Mouse (Mus musculus) liver, adult 10 weeks (tissue): ENCODE results near the gene Tns2. TPM values are rescaled to one million over a fixed set of nuclear protein-coding genes. Genes with fewer than 3 reads are reported as not detected.

ENCODE experiments used
- polyA plus RNA-seq: library from polyadenylated mRNA; stranded (reverse); fragments of 350-450 nt; fragmentation: Illumina TruSeq; extraction: RNeasy Lipid Tissue Mini Kit (QIAGEN cat#74804); gene quantifications from one replicate; pipeline ENCODE4 v1.2.3, GENCODE M21; 2014; ENCODE audit warnings: low read depth, low replicate concordance

Tns2 gene
- polyA plus RNA-seq: 17.7 TPM

GRCm38 (mm10) chr15:102100161-102100981, at the start of gene Tns2:
TSS of gene Tns2 (plus strand) at chr15:102100413.

GRCm38 (mm10) chr15:102073559-102074069, 26.6 kb upstream of the Tns2 start, which contains the start of gene Eif4b:
TSS of gene Eif4b (plus strand) at chr15:102073773.

GRCm38 (mm10) chr15:102136129-102136758, 36.0 kb downstream of the Tns2 start, which contains the start of gene Spryd3:
TSS of gene Spryd3 (minus strand) at chr15:102136234.

GRCm38 (mm10) chr15:102144274-102144711, 44.1 kb downstream of the Tns2 start, which contains the start of gene Igfbp6:
TSS of gene Igfbp6 (plus strand) at chr15:102144362.

GRCm38 (mm10) chr15:102150301-102151135, 50.3 kb downstream of the Tns2 start, which contains the start of gene Soat2:
TSS of gene Soat2 (plus strand) at chr15:102150526.

Other genes starting within 250 kb of the Tns2 start
- not detected for gene Krt1, start 249.6 kb upstream of the Tns2 start, polyA plus RNA-seq
- gene Krt77, start 230.7 kb upstream of the Tns2 start, polyA plus RNA-seq: not detected
- not detected for gene Krt76, start 207.5 kb upstream of the Tns2 start, polyA plus RNA-seq
- gene Krt4, start 175.7 kb upstream of the Tns2 start, polyA plus RNA-seq: not detected
- gene Krt79, start 160.1 kb upstream of the Tns2 start, polyA plus RNA-seq: not detected
- gene Krt78, start 146.1 kb upstream of the Tns2 start, polyA plus RNA-seq: not detected
- 16.7 TPM for gene Krt8, start 95.9 kb upstream of the Tns2 start, polyA plus RNA-seq
- 19.0 TPM for gene Krt18, start 72.2 kb upstream of the Tns2 start, polyA plus RNA-seq
- gene Eif4b, start 26.6 kb upstream of the Tns2 start, polyA plus RNA-seq: 130 TPM
- gene Spryd3, start 35.8 kb downstream of the Tns2 start, polyA plus RNA-seq: 0.85 TPM
- not detected for gene Igfbp6, start 43.9 kb downstream of the Tns2 start, polyA plus RNA-seq
- 7.1 TPM for gene Soat2, start 50.1 kb downstream of the Tns2 start, polyA plus RNA-seq
- gene Zfp740, start 102.8 kb downstream of the Tns2 start, polyA plus RNA-seq: 9.0 TPM
- gene Csad, start 104.3 kb downstream of the Tns2 start, polyA plus RNA-seq: 24.0 TPM
- gene Itgb7, start 131.5 kb downstream of the Tns2 start, polyA plus RNA-seq: 1.2 TPM
- gene Rarg, start 157.1 kb downstream of the Tns2 start, polyA plus RNA-seq: 0.98 TPM
- gene Gm9918, start 170.2 kb downstream of the Tns2 start, polyA plus RNA-seq: not detected
- gene Mfsd5, start 179.0 kb downstream of the Tns2 start, polyA plus RNA-seq: 1.7 TPM
- not detected for gene Espl1, start 195.9 kb downstream of the Tns2 start, polyA plus RNA-seq
- 50.1 TPM for gene Pfdn5, start 225.7 kb downstream of the Tns2 start, polyA plus RNA-seq
- gene Myg1, start 231.3 kb downstream of the Tns2 start, polyA plus RNA-seq: 10.0 TPM